Mouse (Mus musculus) cerebellum, adult 2 months (tissue): ENCODE data around the gene Gstm7.

ENCODE experiments used
- CTCF ChIP-seq: fragments of 200-500 bp; IDR thresholded peaks from 2 replicates; pipeline ENCODE4 v1.5.1; 2011; ENCODE audit warnings: low read depth, mild to moderate bottlenecking, control low read depth, low read length, moderate library complexity, borderline replicate concordance; ENCODE audit not compliant: insufficient read depth
- POLR2A ChIP-seq: fragments of 200-500 bp; IDR thresholded peaks from 2 replicates; pipeline ENCODE4 v1.6.1; 2011; ENCODE audit warnings: low read length, control low read depth, borderline replicate concordance; ENCODE audit not compliant: insufficient read depth

DNA sequence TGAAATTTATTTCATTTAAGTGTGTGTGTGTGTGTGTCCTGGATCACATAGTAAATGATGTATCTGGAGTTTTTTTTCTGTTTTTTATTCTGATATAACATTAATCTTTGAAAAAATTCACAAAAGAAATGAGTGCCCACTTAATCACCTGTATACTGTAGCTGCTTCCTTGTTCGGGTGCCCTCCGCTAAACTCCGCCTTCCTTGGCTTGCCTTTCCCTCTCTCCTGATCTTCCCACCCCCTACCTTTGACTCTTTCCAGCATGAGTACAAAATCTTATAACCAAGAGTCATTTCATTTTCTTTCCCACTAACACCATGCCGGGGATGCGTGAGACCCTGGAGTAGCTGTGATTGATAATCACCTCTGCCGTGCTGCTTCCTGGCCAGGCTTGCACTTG lies 511 bp upstream of the Gstm7 start:
- no peak for TF ChIP-seq POLR2A
- no peak for TF ChIP-seq CTCF
